Mouse (Mus musculus) kidney, adult 11 months (tissue): ENCODE measurements at regions not wholly inside any gene's neighbourhood (a gene's known extent, or its start where the extent isn't known, plus 50 kb on each side); places are given as distances from the start of the nearest gene placed in this dataset.
"Not testable (repeated sequence)": the region's sequence is repeated elsewhere in the genome, so short reads cannot be mapped to it uniquely, and the experiment has no call there.

Experiments
- DNase-seq: peaks from one replicate; pipeline ENCODE4 v3.0.0; 2022

DNA sequence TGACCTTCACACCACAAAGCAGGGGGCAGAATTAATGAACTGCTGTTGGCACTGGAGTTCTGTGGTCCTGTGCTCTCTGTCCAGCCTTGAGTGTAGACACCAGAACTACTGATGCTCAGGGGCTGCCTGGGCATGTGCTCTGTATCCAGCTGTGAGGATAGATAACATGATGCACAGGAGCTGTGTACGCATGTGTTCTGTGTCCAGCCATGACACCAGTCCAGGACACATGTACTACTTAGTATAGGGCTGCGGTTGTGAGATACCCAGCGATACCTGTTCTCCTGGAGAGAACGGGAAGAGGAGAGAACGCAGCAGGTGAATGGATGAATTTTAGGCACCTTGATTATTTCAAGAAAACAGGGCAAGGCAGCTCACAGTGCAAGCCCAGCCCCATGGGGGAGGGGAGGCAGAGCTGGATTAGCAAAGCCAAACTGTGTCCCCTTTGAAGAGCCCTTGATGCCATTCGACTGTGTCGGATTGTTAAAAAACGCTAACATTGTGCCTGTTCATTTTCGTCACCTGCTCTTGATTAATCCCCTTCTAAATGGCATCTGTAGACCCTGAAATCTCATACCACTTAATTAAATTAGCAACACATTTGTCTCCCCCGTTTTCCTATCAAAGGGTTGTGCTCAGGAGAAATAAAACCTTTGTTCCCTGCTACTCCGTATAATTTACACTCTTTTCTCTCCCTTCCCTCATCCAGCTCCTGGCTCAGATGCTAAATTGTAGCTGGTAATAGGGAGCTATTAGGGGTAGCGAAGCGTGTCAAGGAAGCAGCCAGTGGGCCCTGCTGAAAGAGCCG, 218.8 kb upstream of the Irx4 start:
- DNase-seq, result no peak

DNA sequence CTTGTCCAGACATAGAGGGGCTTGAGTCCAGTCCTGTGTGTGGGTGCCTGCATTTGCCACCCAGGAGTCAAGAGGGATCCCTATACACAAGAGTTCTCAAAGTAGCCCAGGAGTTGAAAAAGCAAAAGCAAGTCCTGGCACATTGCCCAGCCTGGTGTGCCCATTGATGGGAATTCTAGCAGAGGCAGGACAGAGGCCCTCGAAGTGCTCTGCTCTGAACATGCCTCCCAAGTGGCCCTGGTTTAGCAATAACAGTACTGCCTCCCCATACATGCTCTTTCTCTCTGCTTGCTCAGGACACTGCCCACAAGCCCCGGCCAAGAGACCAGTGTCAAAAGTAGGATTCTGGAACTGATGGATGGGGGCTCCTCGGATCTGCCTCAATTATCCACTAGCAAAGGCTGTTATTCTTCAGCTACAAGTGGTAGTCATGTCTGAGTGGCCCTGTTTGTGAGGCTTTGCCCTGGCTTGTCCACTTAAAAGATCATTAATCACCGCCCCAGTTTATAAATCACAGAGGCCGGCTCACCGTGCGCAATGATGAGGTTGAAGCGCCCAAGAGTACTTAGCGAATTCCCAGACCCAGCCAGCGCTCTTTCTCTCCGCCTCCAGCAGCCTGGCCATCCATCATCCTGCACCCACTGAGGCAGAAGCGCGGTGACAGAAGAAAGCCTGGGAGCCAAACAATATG, 190.3 kb upstream of the Irx4 start:
- DNase-seq, result no peak

DNA sequence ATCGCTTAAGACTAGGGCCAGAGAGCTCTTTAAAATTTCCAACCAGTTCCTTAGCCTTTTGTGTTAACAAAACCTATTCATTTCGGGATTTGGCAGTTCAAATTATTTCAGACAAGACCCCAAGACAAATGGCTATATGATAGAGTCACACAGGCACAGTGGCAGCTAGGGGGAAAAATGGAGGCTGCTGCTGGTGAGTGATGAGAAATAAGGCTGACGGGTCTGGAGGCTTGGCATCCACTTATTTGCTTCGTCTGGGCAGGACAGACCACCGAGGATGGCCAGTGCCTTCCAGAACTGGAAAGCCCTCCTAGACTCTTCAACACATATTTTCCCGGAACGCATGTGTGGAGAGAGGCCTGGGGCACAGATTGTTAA, 189.8 kb upstream of the Irx4 start:
- no peak for DNase-seq

DNA sequence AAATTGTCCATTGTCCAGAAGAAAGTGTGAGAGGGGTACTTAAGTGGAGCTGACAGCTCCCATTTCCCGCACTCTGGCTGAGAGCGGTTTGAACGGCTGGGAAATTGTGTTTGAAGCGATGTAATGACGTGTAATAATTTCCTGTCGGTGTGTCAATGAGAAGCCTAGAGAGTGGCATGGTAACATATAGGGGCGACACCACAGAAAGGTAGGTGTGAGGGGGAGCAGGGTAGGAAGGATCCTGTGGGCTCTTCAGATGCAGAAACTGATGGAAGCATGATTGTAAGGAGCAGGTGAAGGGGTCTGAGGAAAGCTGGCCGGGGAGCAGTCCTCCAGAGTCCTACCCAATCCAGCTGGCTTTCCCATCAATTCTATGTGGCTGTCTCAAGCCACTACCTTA, 189.2 kb upstream of the Irx4 start:
- DNase-seq, result no peak

DNA sequence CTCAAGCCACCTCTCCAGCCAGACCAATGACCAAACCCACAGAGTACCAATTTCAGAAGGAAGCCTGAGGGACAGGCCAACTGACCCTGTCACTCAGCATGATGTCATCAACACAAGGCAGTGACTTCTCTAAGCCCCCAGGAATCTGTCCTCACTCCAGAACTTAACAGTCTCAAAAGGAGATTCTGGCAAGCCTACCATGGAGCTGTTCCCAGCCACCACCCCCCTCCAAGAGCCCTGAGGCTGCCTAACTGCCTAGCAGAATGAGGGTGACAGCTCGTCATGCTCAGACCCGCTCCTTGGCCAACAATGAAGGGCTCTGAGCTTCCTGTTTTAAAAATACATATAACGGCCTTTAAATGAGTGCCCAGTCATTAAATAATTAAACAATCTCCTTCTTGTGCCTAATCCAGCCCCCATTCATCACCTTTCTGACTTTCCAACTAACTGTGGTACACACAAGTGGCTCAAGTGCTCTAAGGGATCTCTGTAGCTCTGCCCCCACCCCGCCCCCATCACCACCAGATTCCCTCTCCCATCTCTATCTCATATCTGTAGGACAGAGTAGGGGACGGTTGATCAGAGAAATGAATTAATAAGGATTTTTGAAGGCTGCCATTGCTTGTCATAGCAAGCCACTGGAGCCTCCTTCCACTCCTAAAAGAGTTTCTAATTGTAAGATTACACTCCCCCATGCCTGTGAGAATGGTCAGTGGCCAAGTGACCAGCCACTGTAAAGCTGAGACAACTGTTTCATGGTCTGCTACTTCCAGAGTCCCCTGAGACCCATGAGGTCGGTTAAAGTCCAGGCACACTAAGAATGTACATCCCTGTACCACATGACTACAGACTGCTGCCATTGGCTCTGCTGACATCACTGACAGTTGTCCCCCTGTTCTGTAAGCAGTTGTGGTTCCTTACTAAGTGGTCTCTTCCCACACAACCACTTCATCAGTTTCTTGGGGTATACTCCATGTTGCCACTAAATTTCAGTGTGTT, 188.1 kb upstream of the Irx4 start:
- DNase-seq, result no peak

DNA sequence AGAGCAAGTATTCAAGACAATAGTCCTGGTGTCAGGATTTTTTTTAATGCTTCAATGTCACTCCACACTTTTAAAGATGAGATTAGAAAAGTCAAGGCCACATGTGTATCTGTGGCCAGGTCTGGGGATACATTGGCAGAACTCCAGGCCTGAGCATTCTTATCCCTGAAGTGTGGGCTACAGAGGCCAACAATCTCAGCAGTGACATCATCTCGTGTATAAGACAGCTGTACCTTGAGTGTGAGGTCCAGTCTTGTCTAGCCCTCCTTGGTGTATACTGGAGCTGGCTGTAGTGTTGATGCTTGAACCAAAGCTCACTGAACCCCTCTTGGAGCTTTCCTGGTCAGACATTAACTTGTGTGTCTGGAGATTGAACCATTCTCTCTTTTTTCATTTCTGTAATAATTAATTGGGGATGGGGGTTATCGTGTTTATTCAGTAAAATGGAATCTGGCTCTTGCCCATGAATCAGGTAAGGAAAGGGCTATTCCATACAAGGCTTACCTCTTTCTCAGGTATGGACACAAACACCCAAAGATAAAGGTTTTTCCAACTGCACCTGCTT, 182.3 kb upstream of the Irx4 start:
- DNase-seq, result no peak

DNA sequence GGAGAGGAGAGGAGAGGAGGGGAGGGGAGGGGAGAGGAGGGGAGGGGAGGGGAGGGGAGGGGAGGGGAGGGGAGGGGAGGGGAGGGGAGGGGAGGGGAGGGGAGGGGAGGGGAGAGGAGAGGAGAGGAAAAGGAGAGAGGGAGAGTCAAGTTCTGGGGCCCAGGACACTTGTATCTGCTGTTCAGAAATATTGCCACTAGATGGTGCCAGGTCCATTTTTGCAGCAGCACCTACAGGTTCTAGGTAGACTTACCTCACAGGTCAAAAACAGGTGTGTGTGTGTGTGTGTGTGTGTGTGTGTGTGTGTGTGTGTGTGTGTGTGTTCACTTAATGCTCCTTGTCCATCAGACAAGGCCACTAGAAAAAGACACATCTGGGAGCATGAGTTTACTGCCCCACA, 172.5 kb upstream of the Irx4 start:
- DNase-seq, result not testable (repeated sequence)

DNA sequence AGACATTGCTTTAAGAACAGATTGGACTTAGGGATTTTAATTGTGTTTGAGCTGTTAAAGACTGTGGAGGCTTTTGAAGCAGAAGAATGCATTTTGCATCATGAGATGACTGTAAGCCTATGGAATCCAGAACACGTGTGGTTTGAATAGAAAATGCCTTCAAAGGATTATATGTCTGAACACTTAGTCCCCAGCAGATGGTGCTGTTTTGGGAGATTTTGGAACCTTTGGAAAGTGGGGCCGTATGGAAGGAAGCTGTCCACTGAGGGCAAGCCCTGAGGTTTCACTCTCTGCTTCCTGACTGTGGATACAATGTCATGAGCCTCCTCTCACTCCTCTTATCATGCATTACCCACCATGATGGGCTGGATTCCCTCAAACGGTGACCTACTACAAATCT, 168.4 kb upstream of the Irx4 start:
- no peak for DNase-seq

DNA sequence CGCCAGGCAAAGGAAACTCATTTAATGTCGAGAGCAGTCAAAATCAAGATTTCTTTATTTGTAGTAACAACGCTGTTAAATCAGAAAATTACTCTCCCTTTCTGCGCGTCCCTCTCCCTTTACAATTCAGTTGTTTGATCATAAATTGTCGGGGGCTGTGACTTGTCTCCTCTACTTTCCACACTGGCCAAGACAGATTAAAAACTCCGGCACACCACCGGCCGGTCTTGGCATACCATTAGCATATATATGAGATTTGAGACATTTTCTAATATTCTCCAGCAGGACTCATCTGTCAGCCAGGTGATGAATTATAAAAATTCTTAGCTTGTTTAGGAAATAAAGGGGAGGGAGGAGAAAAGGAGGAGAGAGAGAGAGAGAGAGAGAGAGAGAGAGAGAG, 162.8 kb upstream of the Irx4 start:
- DNase-seq, result no peak

DNA sequence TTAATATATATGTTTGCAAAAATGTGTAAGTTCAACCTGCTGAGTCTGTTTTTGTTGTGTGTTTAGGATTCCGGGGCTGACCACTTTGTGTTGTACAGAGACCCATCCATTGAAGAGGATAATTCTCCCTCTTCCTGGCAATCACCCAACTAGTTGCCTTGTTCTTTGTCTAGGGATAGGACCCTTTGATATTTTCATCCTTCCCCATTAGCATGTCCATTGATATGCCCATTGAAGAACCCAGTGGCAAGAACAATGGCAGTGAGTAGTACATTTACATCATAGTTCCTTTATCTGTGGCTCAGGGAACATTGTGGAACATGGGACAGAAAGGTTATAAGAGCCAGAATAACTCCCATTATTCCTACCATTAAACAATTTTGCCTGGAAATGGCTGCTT, 160.9 kb upstream of the Irx4 start:
- no peak for DNase-seq

DNA sequence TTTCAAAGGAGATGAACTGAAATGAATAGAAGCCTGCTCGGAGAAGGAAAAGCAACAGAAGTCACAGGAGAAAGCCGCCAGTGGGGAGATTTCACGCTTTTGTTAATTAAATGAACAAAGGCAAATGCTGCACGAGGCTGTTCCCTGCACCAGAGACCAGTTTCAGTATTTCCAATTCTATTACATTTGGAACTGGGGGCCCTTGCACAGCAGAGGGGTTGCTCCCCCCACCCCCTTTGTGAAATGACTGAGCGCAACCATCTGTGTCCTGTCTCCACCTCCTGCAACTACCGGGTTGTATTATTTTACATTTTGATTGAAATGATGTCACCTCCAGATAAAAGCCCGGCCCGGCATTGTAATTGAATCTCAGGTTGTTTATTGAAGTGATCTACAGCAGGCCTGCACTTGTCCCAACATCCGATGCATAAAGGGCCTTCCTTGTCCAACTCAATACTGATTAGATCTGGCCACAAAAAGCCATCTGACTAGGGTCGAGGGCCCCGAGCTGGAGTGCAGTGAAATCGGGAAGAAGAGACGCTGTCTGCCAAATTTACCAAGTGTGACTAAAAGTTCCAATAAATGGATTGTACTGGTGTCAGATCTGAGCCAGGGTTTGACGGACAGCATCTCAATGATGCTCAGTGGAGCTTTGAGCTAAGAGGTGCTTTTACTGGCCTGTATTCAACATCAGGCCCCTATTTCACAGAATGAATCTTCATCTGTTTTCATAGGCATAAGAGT, 152.9 kb upstream of the Irx4 start:
- no peak for DNase-seq

DNA sequence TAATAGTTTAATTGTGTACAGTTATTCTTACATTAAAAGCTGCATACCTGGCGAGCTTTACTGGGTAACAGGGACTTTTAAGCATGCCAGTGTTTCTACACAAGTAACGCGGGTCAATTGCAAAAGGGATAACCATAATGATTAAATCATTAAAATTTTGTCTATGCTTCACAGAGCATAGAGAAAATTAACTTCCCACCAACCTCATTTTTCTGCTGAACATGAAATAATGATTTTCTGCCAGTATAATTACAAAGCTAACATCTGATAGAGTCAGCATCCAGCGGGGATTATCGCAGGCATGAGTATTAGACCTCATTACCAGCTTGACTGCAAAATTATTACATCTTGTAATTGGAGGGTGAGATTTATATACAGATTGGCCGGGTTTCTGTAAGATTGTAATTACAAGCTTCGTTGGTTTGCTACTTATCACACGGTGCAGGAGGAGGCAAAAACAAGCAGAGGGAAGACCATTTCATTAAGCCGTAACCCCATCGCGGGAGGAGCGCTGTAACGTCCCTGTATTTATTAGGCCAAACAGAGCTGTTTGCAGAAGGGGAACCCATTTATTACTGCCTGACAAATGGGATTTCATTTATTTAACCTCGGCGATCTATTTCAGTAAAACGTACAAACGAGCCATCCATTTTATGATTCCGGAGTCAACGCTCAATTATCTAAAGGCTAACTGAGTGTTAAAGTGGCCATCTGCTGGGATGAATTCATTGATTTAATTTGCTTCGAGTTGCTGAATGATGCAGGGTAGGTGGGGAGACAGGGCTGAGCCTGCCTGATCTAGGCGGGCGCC, 143.3 kb upstream of the Irx4 start:
- no peak for DNase-seq

DNA sequence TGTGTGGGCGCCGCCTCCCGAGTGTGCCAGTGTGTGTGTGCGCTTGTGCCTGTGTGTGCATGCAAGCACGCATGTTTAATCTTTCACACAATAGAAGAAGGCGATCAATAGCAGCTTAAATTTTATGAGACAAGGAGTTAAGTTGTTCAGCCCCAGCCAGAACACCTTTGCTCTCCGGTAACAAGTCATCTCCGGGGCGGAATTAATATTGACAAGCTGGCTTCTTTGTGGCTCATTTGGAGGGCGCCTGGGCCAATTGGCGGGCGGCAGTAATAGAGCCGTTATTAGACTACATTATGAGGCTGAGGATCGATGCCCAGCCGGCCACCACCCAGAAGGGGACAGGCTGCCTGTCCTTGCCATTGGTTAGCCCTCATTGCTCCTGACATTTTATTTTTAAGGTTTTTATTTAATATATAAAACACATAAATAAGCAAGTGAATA, 142.6 kb upstream of the Irx4 start:
- DNase-seq, result no peak

DNA sequence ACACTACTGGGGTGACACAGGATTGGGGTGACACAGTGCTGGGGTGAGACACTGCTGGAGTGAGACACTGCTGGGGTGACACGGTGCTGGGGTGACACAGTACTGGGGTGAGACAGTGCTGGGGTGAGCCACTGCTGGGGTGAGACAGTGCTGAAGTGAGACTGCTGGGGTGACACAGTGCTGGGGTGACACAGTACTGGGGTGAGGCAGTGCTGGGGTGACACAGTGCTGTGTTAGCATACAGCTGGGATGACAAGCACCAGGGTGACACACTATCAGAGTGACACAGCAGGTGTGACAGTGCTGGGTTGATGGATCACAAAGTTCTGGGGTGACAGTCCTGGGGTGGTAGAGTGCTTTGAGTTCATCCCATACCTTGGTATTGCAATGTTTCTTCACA, 137.3 kb upstream of the Irx4 start:
- no peak for DNase-seq

DNA sequence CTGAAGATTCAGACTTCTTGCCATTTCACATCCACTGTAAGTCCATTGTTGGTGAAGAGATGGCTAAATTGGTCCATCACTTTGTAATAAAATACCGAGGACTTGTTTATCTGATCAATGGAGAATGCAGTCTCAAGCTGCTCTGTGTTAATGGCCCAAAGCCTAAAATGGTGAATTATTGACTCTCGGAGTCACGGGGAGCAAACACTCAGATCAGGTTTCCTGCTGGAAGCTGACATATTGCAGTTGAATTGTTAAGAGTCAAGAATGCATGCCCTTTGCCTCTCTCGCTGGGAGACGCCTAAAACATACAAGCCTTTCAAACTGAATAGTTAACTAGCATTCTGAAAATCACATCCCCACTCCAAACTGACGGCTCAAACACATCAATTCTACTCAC, 129.0 kb upstream of the Irx4 start:
- DNase-seq, result peak; percentile 9

DNA sequence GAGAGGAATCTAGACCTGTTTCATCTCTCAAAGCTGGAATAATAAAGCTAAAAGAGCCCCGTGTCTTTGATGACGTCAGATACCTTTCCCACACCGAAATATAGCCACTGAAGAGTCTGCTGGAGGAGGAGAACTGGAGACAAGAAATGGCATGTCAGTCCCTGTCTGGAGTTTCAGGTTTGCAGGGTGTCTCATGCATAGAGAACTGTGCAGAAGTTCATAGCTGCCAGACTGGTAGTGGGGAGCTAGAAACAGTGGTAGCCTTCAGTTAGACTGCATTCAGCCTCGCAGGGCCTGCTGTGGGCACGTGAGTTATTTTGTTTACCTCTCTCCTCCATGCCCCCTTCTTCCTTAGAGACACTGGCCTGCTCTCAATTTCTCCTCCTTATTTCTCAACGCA, 127.5 kb upstream of the Irx4 start:
- DNase-seq, result no peak

DNA sequence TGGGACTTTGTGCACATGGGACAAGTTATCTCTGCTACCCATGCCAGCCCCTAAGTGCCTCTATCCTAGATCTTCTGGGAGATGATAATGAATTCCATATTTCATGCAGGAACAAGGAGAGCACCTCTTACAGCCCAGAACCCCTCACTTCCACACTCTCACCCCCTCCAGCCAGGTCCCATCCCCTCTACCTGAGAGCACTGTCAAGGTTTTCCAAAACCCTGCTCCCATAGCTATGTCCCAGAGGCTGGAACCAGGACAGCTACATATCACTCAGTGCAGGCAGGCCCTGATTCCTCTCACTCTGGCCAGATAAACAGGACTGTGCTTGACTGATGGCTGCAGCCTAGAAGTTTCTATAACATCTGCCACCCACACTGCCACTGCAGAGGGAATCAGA, 125.3 kb upstream of the Irx4 start:
- DNase-seq, result no peak

DNA sequence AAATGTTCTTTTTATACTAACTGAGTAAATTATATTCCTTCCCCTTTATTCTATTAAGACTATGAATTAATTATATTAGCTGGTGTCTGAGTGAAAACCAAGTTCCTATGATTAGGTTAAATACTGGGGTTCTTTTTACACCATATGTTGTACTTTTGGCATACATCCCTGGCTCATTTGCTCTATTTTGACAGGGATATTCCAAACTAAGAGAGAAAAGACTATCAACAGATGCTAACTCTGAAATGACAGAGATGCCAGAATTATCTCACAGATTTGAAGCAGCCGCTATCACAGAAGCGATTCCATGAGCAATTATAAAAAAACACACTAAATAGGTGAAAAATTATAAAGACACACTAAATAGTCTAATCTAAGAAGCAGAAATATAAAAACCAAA, 119.0 kb upstream of the Irx4 start:
- DNase-seq, result no peak

DNA sequence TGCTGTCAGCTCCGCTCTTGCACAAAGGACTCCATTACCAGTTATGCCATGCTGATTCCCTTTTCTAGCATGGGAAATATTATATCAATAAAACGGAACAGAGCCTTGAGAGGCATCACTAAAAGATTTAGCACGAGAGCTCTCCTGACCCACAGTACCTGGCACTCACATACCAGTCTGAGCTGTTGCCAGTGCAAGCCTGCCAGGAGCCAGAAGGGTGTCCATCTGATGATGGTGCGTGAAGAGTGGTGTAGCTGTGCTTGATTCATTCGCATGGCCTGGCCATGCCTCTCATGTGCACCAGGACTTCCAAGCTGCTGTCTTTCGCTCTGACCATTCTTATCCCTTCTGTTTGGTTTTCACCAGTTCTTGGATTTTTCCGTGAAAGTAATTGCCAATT, 102.3 kb upstream of the Irx4 start:
- no peak for DNase-seq

DNA sequence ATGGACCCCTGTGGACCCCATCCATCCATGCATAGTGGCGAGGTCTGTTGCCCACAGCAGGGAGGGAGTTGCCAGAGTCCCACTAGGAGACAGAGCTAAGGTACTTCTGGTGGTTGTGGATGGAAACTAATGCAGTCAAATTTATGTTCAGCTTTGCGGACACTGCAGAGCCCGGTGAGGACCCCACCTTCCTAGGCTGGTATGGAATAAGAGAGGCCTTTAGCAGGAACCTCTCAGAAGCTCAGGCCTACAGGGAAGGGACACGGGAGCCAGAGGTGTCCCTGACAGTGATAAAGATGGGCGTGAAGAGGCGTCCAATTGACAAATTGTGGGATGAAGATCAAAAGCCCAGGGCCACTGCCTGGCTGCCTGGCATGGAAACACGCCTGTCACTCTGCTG, 100.8 kb upstream of the Irx4 start:
- no peak for DNase-seq

DNA sequence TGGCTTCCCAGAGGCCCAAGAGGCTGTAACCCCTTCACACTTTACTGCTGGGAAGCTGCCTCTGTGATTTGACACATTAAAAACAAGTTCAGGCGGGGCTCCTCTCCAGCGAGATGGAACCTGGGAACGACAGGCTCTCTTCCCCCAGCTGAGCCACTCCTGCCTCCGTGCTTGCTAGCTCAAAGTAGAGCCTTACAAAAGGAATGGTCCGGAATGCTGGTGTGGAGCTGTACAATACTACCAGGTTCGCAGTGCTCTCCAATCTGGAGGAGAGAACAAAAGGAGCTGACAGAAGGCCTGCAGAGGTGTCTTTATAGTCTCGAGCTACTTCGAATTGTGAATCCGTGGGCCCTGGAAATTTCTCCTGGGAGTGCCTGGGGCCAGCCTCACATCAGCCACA, 100.4 kb upstream of the Irx4 start:
- DNase-seq, result no peak

DNA sequence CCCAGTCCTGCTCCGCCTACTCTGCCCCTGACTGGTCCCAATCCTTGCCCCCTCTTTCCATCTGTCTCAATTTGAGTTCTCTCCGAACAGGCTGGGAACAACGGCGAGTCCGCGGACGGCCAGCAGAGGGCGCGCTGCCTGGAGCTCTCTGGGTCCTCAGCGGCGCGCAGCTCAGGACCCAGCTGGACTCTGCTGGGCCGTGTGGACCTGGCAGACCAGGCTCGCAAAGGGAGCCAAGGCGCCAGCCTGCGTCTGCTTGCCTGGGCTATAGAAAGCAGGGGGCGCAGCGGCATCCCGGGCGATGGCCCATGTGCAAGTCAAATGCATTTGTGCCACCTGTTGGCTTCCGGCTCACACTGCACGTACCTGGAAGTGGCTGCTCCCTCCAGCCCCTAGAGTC, 100.0 kb upstream of the Irx4 start:
- peak; percentile 81 for DNase-seq
